Mouse (Mus musculus): ENCODE results near the gene St6galnac6. TPM values are rescaled to one million over a fixed set of nuclear protein-coding genes. Genes with fewer than 3 reads are reported as not detected.

St6galnac6 gene
- polyA plus RNA-seq (2014; fragmentation: Nextera tagmentation; extraction: Ambion mirVana) = 7.4 and 7.9 TPM in 2 replicates

DNA sequence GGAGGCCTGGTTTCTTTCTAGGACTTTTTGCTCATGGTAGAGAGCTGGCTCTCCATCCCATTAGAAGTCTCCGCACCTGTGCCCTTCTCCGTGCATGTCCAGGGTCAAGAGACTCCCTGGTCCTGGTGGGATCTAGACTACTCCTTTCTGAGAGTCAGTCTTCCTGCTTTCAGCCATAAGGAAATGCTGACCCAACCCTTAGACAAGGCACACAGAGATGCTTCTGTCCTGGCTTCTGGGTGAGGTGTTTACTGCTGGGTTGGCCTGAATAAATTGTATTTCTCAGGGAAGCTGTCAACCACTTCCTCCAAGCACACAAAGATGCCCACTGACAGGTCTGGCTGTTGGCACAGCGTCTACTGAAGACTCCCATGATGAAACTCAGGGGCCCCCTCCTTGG lies at the start of gene St6galnac6:
Gene St6galnac6 (plus strand): TSS at position 301 of the 400 bp plus-strand sequence.
- ATAC-seq (ENCODE audit: insufficient number of reproducible peaks, insufficient read depth, low FRiP score, low read depth) = no peak
- Histone ChIP-seq H3K27me3 (ENCODE audit: control insufficient read depth, insufficient read depth, low read length) (no peaks in the 10 kb centered on the region), H3K4me1 (ENCODE audit: control insufficient read depth, insufficient read depth, low read length) (0 out of 2 replicates have a peak, but pooled peaks cover 4% of the 10 kb centered on the region), H3K4me3 (ENCODE audit: low read depth, low read length) (no peak within 1 kb of the TSS), H3K9me3 (ENCODE audit: control insufficient read depth, low read depth, low read length) (no peaks in the 10 kb centered on the region), H3K36me3 (ENCODE audit: control insufficient read depth, insufficient read depth, low read length) (peaks cover 7% of the 10 kb centered on the region; the same call in 1 of the 2 replicates), H3K9ac (replicated peaks; ENCODE audit: low read depth, low read length) (no peak within 1 kb of the TSS), H3K27ac (ENCODE audit: low read length) (no peak within 1 kb of the TSS), H3K4me2 (replicated peaks; ENCODE audit: low read depth, low read length) (no peak within 1 kb of the TSS)
- 92% methylated on average over 3 of the region's 3 CpGs for WGBS

DNA sequence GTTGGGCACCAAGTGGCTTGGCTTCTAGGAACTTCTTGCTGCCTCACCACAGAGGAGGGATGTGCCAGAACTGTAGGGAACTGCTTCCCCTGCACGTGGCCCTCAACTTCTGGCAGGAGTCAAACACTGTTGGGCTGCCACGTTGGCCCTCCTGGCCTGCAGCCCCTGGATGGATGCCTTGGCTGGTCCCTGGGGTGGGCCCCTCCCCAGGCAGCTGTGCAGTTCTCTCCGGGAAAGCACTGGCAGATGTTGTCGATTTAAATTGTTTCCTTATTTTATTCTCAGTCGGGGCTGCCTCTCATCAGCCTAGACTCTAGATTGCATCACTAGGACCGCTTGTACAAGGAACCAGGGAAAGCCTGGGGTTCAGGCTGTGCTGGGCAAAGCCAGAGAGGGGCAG lies 49.7 kb upstream of the St6galnac6 start:
- no peak overlapping the region for H3K27ac ChIP-seq (ENCODE audit: low read length)

DNA sequence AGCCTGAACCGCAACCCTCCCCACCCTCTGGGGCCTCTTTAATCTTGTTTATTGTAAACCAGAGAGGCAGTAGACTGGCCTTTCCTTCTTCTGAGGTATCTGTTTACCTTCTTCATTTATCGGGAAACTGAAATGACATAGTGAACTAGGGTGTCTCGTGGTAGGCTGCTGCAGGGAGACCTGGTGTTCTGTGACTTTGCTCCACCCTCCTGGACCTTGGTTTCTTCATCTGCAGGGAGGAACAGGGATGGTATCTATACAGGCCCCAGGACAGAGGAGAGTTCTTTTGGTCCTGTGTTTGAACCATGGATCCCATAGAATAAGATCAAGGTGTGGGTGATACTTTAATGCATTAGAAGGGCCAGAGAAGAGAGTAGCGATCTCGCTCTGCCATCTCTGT lies 48.3 kb upstream of the St6galnac6 start:
- peaks cover 10% of the 10 kb centered on the region for H3K4me1 ChIP-seq (ENCODE audit: control insufficient read depth, insufficient read depth, low read length)
- no peak overlapping the region for H3K9ac ChIP-seq (replicated peaks; ENCODE audit: low read depth, low read length)
- no peaks in the 10 kb centered on the region for H3K9me3 ChIP-seq (ENCODE audit: control insufficient read depth, low read depth, low read length)
- 70% methylated on average over 5 of the region's 5 CpGs for WGBS
- no peak overlapping the region for H3K4me3 ChIP-seq (ENCODE audit: low read depth, low read length)
- no peak overlapping the region for H3K4me2 ChIP-seq (replicated peaks; ENCODE audit: low read depth, low read length)
- ATAC-seq (ENCODE audit: insufficient number of reproducible peaks, insufficient read depth, low FRiP score, low read depth) = no peak
- no peaks in the 10 kb centered on the region for H3K36me3 ChIP-seq (ENCODE audit: control insufficient read depth, insufficient read depth, low read length)
- H3K27me3 ChIP-seq (ENCODE audit: control insufficient read depth, insufficient read depth, low read length) = no peaks in the 10 kb centered on the region
- H3K27ac ChIP-seq (ENCODE audit: low read length) = no peak overlapping the region

More for the DNA sequence above, 49.7 kb upstream of the St6galnac6 start:
- H3K36me3 ChIP-seq (ENCODE audit: control insufficient read depth, insufficient read depth, low read length) = no peaks in the 10 kb centered on the region
- no peak for ATAC-seq (ENCODE audit: insufficient number of reproducible peaks, insufficient read depth, low FRiP score, low read depth)
- no peaks in the 10 kb centered on the region for H3K9me3 ChIP-seq (ENCODE audit: control insufficient read depth, low read depth, low read length)
- H3K4me2 ChIP-seq (replicated peaks; ENCODE audit: low read depth, low read length) = no peak overlapping the region
- no peak overlapping the region for H3K9ac ChIP-seq (replicated peaks; ENCODE audit: low read depth, low read length)
- H3K4me1 ChIP-seq (ENCODE audit: control insufficient read depth, insufficient read depth, low read length) = peaks cover 10% of the 10 kb centered on the region
- no peaks in the 10 kb centered on the region for H3K27me3 ChIP-seq (ENCODE audit: control insufficient read depth, insufficient read depth, low read length)
- WGBS = 54% methylated on average over 6 of the region's 6 CpGs
- H3K4me3 ChIP-seq (ENCODE audit: low read depth, low read length) = no peak overlapping the region

DNA sequence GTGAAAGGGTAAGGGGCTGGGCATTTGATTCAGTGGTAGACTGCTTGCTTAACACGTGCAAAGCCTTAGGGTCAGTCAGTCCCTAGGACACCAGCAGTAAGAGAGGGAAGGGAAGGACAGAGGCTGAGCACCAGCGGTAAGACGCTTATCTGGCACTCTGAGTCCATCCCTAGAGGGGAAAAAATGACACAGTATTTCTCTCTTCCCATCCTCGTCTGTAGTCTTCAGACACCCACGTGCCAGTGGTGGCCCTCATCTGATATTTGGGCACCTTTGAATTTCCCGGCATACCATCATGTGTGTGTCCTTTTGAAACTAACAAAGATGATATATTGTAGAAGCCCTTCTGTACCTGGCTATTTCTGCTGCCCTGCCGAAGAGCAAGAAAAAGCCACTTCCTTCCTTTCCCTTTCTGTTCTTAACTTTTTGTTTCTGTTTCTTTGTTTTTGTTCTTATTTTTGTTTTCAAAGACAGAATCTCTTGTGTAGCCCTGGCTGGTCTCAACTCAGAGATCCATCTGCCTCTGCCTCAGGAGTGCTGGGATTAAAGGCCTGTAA lies 45.8 kb upstream of the St6galnac6 start:
- no peaks in the 10 kb centered on the region for H3K27me3 ChIP-seq (ENCODE audit: control insufficient read depth, insufficient read depth, low read length)
- ATAC-seq (ENCODE audit: insufficient number of reproducible peaks, insufficient read depth, low FRiP score, low read depth) = no peak
- H3K4me3 ChIP-seq (ENCODE audit: low read depth, low read length) = no peak overlapping the region
- no peak overlapping the region for H3K9ac ChIP-seq (replicated peaks; ENCODE audit: low read depth, low read length)
- H3K36me3 ChIP-seq (ENCODE audit: control insufficient read depth, insufficient read depth, low read length) = peaks cover 5% of the 10 kb centered on the region; the same call in 1 of the 2 replicates
- no peaks in the 10 kb centered on the region for H3K9me3 ChIP-seq (ENCODE audit: control insufficient read depth, low read depth, low read length)
- H3K4me1 ChIP-seq (ENCODE audit: control insufficient read depth, insufficient read depth, low read length) = peaks cover 10% of the 10 kb centered on the region
- 74% methylated on average over 7 of the region's 7 CpGs for WGBS
- H3K27ac ChIP-seq (ENCODE audit: low read length) = no peak overlapping the region
- H3K4me2 ChIP-seq (replicated peaks; ENCODE audit: low read depth, low read length) = no peak overlapping the region

DNA sequence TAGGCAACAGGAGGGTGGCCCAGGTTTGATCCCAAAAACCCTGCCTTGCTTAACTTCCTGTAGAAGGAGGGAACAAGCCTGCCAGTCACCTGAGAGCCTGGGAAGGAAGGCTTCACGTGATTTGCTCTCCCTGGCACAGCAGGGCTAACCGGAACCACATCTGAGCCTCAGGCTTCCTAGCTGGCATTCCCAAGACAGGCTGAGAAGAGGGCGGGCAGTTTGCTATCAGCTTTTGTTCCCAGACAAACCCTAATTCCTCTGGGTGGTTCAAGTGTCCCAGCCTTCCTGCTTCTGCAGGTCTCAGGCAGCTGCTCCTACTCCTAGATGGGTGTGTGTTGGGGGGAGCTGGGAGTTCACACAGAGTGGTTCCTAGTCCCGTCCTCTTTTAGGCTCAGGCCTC lies 44.0 kb upstream of the St6galnac6 start:
- Histone ChIP-seq H3K4me3 (ENCODE audit: low read depth, low read length) (no peak overlapping the region), H3K27me3 (ENCODE audit: control insufficient read depth, insufficient read depth, low read length) (no peaks in the 10 kb centered on the region), H3K36me3 (ENCODE audit: control insufficient read depth, insufficient read depth, low read length) (peaks cover 9% of the 10 kb centered on the region), H3K9me3 (ENCODE audit: control insufficient read depth, low read depth, low read length) (no peaks in the 10 kb centered on the region), H3K9ac (replicated peaks; ENCODE audit: low read depth, low read length) (no peak overlapping the region), H3K4me2 (replicated peaks; ENCODE audit: low read depth, low read length) (no peak overlapping the region), H3K27ac (ENCODE audit: low read length) (no peak overlapping the region), H3K4me1 (ENCODE audit: control insufficient read depth, insufficient read depth, low read length) (no peaks in the 10 kb centered on the region)
- WGBS = 51% methylated on average over 4 of the region's 4 CpGs
- ATAC-seq (ENCODE audit: insufficient number of reproducible peaks, insufficient read depth, low FRiP score, low read depth) = no peak

DNA sequence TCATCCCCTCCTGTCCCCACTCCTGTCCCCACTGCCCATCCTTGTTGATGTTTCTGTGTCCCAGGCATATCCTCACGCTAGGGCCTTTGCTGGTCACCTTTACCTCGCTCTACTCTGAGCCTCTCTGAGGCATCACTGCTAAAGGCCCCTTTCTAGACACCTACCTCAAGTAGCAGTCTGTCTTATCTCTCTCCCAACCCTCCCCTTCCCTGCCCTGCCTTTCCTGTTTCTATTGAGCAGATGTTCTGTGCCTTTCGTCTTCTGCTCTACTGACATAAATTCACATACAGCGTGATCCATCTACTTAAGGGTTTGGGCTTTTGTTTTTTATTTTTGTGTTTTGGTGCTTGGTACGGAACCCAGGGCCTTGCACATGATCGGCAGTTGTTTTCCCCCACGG lies 43.5 kb upstream of the St6galnac6 start:
- H3K9ac ChIP-seq (replicated peaks; ENCODE audit: low read depth, low read length) = no peak overlapping the region
- no peak overlapping the region for H3K27ac ChIP-seq (ENCODE audit: low read length)

DNA sequence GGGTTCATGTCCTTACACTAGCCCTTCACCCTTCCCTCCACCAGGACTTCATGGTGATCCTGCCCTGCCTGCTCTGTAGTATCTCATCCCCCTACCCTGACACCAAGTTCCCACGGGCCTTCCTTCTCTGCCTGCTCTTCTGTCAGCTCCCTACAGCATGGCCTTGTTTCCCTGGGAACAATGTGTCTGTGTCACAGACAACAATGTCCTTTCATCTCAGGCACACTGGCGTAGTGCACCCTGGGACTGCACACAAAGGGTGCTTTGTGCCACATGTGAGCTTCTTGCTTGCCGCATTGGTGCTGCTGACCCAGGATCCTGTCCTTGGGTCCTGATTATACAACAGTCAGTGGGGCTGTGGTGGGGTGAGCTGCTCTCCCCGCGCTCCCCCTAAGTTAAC lies 39.9 kb upstream of the St6galnac6 start:
- Histone ChIP-seq H3K4me3 (ENCODE audit: low read depth, low read length) (no peak overlapping the region), H3K27ac (ENCODE audit: low read length) (peak overlapping the region; percentile 55; the same call in 1 of the 2 replicates), H3K4me1 (ENCODE audit: control insufficient read depth, insufficient read depth, low read length) (no peaks in the 10 kb centered on the region), H3K27me3 (ENCODE audit: control insufficient read depth, insufficient read depth, low read length) (no peaks in the 10 kb centered on the region), H3K36me3 (ENCODE audit: control insufficient read depth, insufficient read depth, low read length) (peaks cover 29% of the 10 kb centered on the region), H3K9ac (replicated peaks; ENCODE audit: low read depth, low read length) (no peak overlapping the region), H3K4me2 (replicated peaks; ENCODE audit: low read depth, low read length) (no peak overlapping the region), H3K9me3 (ENCODE audit: control insufficient read depth, low read depth, low read length) (no peaks in the 10 kb centered on the region)
- peak; percentile 68 for ATAC-seq (ENCODE audit: insufficient number of reproducible peaks, insufficient read depth, low FRiP score, low read depth)
- WGBS = 74% methylated on average over 5 of the region's 5 CpGs

More for the DNA sequence above, 43.5 kb upstream of the St6galnac6 start:
- H3K27me3 ChIP-seq (ENCODE audit: control insufficient read depth, insufficient read depth, low read length) = no peaks in the 10 kb centered on the region
- no peak overlapping the region for H3K4me2 ChIP-seq (replicated peaks; ENCODE audit: low read depth, low read length)
- H3K4me1 ChIP-seq (ENCODE audit: control insufficient read depth, insufficient read depth, low read length) = no peaks in the 10 kb centered on the region
- peaks cover 15% of the 10 kb centered on the region for H3K36me3 ChIP-seq (ENCODE audit: control insufficient read depth, insufficient read depth, low read length)
- no peak for ATAC-seq (ENCODE audit: insufficient number of reproducible peaks, insufficient read depth, low FRiP score, low read depth)
- 77% methylated on average over 7 of the region's 7 CpGs for WGBS
- no peaks in the 10 kb centered on the region for H3K9me3 ChIP-seq (ENCODE audit: control insufficient read depth, low read depth, low read length)
- H3K4me3 ChIP-seq (ENCODE audit: low read depth, low read length) = no peak overlapping the region

DNA sequence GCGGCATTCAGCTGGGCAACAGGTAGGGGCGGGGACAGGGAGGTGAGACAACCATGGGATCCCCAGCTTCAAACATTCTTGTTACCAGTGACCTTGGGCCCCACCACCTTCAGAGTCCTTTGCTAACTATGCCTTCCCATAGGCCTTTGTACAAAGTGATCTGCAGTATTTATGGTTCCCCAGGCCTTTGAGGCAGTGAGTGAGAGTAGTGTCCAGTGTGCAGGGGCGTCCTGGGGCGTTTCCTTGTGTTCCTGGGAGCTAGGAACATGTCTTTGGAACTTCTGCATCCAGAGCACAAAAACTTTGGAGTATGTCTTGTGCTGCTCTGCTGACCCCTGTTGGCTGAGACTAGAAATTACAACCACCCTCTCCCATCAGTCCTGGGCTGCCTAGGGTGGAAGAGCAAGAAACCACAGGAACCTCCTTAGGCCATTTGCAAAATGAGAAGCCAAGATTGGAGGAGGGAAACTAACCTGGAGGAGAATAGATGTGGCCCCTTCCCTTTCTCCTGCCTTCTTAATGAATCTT lies 32.9 kb upstream of the St6galnac6 start:
- Histone ChIP-seq H3K9ac (replicated peaks; ENCODE audit: low read depth, low read length) (no peak overlapping the region), H3K4me1 (ENCODE audit: control insufficient read depth, insufficient read depth, low read length) (peaks cover 4% of the 10 kb centered on the region; the same call in 1 of the 2 replicates), H3K9me3 (ENCODE audit: control insufficient read depth, low read depth, low read length) (no peaks in the 10 kb centered on the region), H3K4me2 (replicated peaks; ENCODE audit: low read depth, low read length) (no peak overlapping the region), H3K36me3 (ENCODE audit: control insufficient read depth, insufficient read depth, low read length) (peaks cover 49% of the 10 kb centered on the region), H3K27ac (ENCODE audit: low read length) (no peak overlapping the region), H3K27me3 (ENCODE audit: control insufficient read depth, insufficient read depth, low read length) (no peaks in the 10 kb centered on the region), H3K4me3 (ENCODE audit: low read depth, low read length) (no peak overlapping the region)
- no peak; the same call in 1 of the 2 replicates for ATAC-seq (ENCODE audit: insufficient number of reproducible peaks, insufficient read depth, low FRiP score, low read depth)
- 37% methylated on average over 4 of the region's 4 CpGs for WGBS
